Mouse (Mus musculus) kidney, adult 18-20 months (tissue): Measurements from ENCODE around the gene Klhl35.

Experiments
- DNase-seq: peaks from one replicate; pipeline ENCODE4 v3.0.0; 2021

The Klhl35 gene

GRCm38 (mm10) chr7:99465811-99466210 lies at the start of gene Klhl35:
TSS of gene Klhl35 (plus strand) at chr7:99466004.
- DNase-seq, result no peak

GRCm38 (mm10) chr7:99419311-99419710 lies 46.5 kb upstream of the Klhl35 start:
- DNase-seq, result no peak

DNA sequence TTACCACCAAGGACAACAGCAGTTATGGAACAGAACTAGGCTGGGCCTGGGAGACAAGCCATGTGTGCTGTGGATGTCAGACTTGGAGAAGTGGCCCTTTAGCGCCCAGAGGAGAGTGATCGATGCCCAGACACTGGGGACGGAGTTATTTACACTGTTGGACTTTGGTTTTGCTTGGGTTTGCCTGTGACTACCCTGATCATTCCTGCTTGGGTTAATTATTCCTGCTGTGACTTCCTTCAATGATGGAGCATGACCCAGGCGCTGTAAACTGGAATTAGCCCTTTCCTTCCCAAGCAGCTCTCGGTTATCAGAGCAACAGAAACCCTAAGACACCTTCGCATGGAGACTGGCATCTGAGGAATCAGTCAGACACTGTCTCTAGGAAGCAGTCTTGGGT lies 44.8 kb upstream of the Klhl35 start:
- DNase-seq, result peak; percentile 43

DNA sequence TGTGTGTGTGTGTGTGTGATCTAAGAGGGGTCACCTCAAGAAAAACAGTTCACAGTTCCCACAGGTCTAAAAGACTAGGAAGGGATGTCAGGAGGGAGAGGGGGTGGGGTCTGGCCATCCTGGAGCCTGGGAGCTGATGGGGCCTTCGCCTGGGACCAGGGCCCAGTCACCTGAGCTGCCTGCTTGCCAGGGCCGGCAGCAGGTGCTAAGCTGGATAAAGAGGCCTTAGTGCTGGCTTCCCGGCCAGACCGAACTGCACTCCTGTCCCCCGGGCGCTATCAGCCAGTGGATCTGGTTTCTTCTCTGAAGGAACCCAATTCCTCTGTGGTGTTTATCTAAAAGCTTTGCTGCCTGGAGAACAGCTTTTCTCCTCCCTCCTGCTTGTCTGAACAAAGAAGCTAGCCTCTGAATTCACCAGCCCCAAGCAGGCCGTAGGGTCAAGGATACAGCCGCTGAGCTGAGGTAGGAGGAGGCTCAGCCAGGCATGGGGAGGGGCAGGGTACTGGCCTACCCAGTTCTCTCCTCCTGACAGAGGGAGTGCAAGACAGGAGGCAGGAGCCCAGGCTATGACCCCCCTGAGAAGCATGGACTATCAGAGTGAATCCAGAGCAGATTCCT lies 41.2 kb upstream of the Klhl35 start:
- DNase-seq, result no peak

DNA sequence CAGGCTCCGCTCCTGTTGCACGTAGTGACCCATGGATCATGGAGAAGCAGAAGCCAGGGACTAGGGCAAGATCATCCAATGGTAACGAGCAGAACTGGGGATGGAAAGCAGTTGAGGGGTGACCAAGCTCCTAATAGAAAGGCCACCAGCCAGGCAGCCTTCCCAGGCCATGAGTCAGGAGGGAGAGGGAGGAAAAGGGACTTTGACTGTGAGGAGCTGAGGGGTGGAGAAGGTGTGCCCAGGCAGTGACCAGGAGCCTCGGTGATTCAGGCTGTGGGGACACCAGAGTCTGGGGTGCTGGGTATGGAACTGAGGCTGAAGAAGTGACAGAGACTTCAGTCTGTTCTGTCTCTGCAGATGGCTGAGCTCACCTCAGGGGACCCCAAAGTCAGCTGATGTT lies 40.1 kb upstream of the Klhl35 start:
- DNase-seq, result no peak

DNA sequence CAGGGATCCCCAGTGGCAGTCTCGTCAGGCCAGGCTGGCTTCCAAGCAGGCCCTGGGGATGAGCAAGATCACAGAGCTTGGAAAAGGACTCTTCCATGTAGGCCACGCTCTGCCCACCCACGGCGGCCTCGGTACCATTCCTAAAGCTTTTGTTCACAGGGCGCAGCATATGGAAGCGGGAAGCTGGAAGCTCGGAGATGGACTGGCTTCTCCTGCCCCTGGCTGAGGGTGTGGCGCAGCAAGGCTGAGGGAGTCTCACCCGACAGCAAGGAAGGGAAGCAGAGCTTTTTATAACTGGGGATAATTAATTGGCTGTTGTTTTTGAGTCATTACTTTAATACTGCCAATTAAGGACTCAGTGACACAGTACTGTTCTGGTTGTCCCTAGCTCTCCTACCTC lies 38.8 kb upstream of the Klhl35 start:
- DNase-seq, result no peak

GRCm38 (mm10) chr7:99427987-99428386 lies 37.8 kb upstream of the Klhl35 start:
- no peak for DNase-seq

- no peak for DNase-seq
These were observed 37.0 kb upstream of the Klhl35 start for GRCm38 (mm10) chr7:99428836-99429235.

GRCm38 (mm10) chr7:99429786-99430185 lies 36.0 kb upstream of the Klhl35 start:
- no peak for DNase-seq

DNA sequence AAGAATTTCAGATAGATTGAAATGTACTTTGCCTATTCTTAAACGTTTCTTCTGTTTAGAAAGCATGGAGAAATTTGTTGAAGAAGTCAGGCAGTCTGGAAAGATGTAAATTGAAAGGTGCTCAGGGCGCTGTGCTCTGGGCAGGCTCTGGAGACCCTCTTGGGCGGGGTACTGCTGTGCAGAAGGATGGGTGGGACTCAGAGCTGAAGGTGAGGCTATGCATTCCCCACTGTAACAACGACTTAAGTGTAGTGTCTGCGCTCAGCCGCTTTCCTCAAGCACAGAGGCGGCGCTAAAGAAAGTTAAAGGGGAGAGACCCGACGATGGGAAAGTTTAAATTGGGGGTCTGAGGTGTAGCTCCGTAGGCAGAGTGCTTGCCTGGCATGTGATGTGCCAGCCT lies 35.6 kb upstream of the Klhl35 start:
- DNase-seq, result no peak

- no peak for DNase-seq
These were observed 33.6 kb upstream of the Klhl35 start for GRCm38 (mm10) chr7:99432248-99432647.

DNA sequence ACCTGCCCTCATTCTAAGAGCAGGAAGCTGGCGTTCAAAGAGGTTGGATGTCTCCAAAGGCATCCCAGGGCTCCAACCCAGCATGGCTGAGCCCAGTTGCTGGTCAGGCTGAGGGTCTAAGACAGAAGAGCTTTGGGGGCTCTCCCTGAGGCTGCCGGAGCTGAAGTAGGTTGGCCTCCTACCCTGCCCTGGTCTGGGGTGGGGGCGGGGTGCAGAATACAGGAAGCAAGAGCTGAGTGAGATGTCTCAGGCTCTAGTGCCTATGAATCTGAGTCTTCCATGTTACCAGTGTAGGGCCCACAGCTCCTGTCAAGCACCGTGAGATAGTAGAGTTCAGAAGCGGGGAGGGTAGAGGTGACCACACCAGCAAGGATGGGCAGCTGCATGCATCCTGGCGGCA lies 32.9 kb upstream of the Klhl35 start:
- no peak for DNase-seq

- DNase-seq, result no peak
These were observed 31.0 kb upstream of the Klhl35 start for GRCm38 (mm10) chr7:99434672-99435250.

- no peak for DNase-seq
These were observed 29.3 kb upstream of the Klhl35 start for GRCm38 (mm10) chr7:99436530-99436929.

DNA sequence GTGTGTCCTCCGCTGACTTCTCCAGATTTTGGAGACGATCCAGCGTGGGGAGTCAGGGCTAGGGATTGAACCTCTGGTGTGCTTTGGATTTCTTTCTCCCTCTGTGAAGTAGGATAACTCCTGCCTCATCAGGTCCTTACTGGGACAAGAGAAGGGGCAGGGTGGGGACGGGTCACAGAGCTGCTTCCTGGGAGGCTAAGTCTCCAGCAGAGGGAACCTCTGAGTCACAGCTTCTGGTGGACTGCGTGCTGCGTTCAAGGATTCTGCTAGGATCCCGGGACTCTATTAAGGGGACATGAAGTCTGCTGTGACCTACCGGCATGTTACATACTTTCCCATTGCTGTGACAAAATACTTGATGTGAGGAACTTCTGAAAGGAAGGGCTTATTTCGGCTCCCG lies 26.9 kb upstream of the Klhl35 start:
- DNase-seq, result no peak

DNA sequence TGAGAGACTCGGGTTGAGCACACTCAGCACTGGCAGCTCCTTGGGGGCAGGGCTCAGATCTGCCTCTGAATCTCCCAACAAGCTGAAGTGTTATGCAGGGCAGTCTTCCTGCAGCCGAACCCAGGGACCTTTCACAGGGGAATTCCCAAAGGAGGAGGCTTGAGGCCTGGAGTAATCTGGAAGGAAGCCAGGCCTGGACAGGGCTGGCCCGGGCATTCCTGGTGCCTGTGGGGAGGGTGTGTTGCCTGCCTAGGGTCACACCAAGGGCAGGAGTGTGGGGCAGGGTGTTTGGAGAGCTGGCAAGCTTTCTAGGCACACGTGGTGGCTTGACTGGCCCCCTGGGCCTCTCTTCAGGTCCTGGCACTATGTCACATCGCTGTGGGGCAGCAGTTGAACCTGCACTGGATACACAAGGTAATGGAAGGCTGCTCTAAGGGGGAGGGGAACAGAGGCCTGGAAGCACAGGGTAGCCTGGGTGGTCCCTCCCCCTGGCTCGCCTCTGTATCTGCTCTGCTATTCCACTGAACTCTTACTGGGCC lies 24.2 kb upstream of the Klhl35 start:
- DNase-seq, result peak; percentile 78

- DNase-seq, result no peak
These were observed 22.6 kb upstream of the Klhl35 start for GRCm38 (mm10) chr7:99443164-99443563.

GRCm38 (mm10) chr7:99444012-99444411 lies 21.8 kb upstream of the Klhl35 start:
- DNase-seq, result no peak

DNA sequence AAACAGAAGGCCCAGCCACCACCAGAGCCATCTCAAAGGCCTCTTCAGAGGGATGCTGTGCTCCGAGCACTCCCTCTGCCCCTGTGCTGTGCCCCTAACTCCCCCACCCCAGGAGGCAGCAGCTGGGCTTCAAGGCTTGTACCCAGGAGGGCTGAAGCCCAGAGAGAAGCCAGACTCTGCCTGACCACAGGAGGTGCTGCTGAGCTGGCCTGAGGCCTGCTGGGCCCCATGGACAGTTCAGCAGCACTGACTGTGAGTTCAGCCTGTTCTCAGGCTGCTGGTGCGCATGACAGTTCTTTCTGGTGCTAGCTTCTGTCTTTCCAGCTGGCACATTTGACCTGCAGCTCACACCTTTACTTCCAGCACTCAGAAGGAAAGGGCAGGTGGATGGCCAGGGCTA lies 20.0 kb upstream of the Klhl35 start:
- DNase-seq, result no peak

- DNase-seq, result no peak
These were observed 18.5 kb upstream of the Klhl35 start for GRCm38 (mm10) chr7:99447323-99447722.

- DNase-seq, result no peak
These were observed 17.2 kb upstream of the Klhl35 start for GRCm38 (mm10) chr7:99448619-99449018.

GRCm38 (mm10) chr7:99449063-99449462 lies 16.7 kb upstream of the Klhl35 start:
- DNase-seq, result no peak

GRCm38 (mm10) chr7:99449751-99450150 lies 16.1 kb upstream of the Klhl35 start:
- no peak for DNase-seq

GRCm38 (mm10) chr7:99450703-99451102 lies 15.1 kb upstream of the Klhl35 start:
- DNase-seq, result peak; percentile 68

- DNase-seq, result no peak
These were observed 12.9 kb upstream of the Klhl35 start for GRCm38 (mm10) chr7:99452859-99453258.
